Mouse (Mus musculus) left cerebral cortex, postnatal 25 days (tissue): ENCODE data around the gene Ampd1. TPM values are rescaled to one million over a fixed set of nuclear protein-coding genes. Genes with fewer than 3 reads are reported as not detected.

ENCODE experiments used
- DNase-seq, 2 experiments: peaks; one replicate each; pipeline ENCODE4 v3.0.0; 2022; ENCODE audit warnings: low spot score in 2 of 2, mixed read lengths in 1 of 2
- intact Hi-C: fragments of 180-260 bp; cut with DNase I; formaldehyde crosslinking; loops from one replicate; pipeline ENCODE4 v1.15.1; 2025
- total RNA-seq, 2 experiments: library from RNA; stranded (reverse); gene quantifications; 2 replicates each; pipeline ENCODE4 v1.2.3; 2021

Ampd1 gene
- total RNA-seq, result not detected

GRCm38 (mm10) chr3:103073771-103074170, at the start of gene Ampd1:
Gene Ampd1 (plus strand): TSS chr3:103074014.
- intact Hi-C loops, result no loop called here
- no peak for DNase-seq

GRCm38 (mm10) chr3:103026174-103026573, 47.6 kb upstream of the Ampd1 start:
- no peak for DNase-seq

GRCm38 (mm10) chr3:103040285-103040684, 33.5 kb upstream of the Ampd1 start:
- no peak for DNase-seq
- intact Hi-C loops, result no loop called here

More at GRCm38 (mm10) chr3:103026174-103026573, 47.6 kb upstream of the Ampd1 start:
- intact Hi-C loops, result no loop called here

GRCm38 (mm10) chr3:103040861-103041379, 32.9 kb upstream of the Ampd1 start:
- no peak for DNase-seq

GRCm38 (mm10) chr3:103056016-103056595, 17.7 kb upstream of the Ampd1 start:
- intact Hi-C loops, result loop anchor here (10.0 kb wide), 1 partner anchor 319 kb away; no protein-coding TSS in a partner anchor
- no peak for DNase-seq

More at GRCm38 (mm10) chr3:103040861-103041379, 32.9 kb upstream of the Ampd1 start:
- intact Hi-C loops, result no loop called here

GRCm38 (mm10) chr3:103057752-103058151, 16.1 kb upstream of the Ampd1 start:
- DNase-seq, result no peak
- intact Hi-C loops, result loop anchor here (2.0 to 10.0 kb wide), 2 partner anchors 113 to 317 kb away; partner anchors contain the start of gene Bcas2

- peak; percentile 93 to 95 for DNase-seq
- intact Hi-C loops, result loop anchor here (2.0 to 10.0 kb wide), 2 partner anchors 112 to 316 kb away; partner anchors contain the start of gene Bcas2
Observed at GRCm38 (mm10) chr3:103058207-103059157, 15.3 kb upstream of the Ampd1 start, which contains the start of gene Nras. Gene Nras (plus strand): TSS chr3:103058285.

- DNase-seq, result no peak
- intact Hi-C loops, result no loop called here
Observed at GRCm38 (mm10) chr3:103066927-103067326, 6.9 kb upstream of the Ampd1 start.

- DNase-seq, result no peak
- intact Hi-C loops, result no loop called here
Observed at GRCm38 (mm10) chr3:103068971-103069370, 4.8 kb upstream of the Ampd1 start.

GRCm38 (mm10) chr3:103075871-103076270, 2.1 kb downstream of the Ampd1 start:
- intact Hi-C loops, result no loop called here
- no peak for DNase-seq

GRCm38 (mm10) chr3:103076476-103076875, 2.7 kb downstream of the Ampd1 start:
- DNase-seq, result no peak
- intact Hi-C loops, result no loop called here

- DNase-seq, result peak in 1 of 2 experiments; percentile 72
- intact Hi-C loops, result no loop called here
Observed at GRCm38 (mm10) chr3:103079301-103079700, 5.5 kb downstream of the Ampd1 start.

GRCm38 (mm10) chr3:103081051-103081450, 7.2 kb downstream of the Ampd1 start:
- DNase-seq, result no peak

GRCm38 (mm10) chr3:103081861-103082453, 8.1 kb downstream of the Ampd1 start:
- DNase-seq, result no peak
- intact Hi-C loops, result no loop called here

More at GRCm38 (mm10) chr3:103081051-103081450, 7.2 kb downstream of the Ampd1 start:
- intact Hi-C loops, result no loop called here

GRCm38 (mm10) chr3:103082761-103083160, 8.9 kb downstream of the Ampd1 start:
- intact Hi-C loops, result no loop called here

GRCm38 (mm10) chr3:103085986-103086385, 12.2 kb downstream of the Ampd1 start:
- no peak for DNase-seq
- intact Hi-C loops, result no loop called here

More at GRCm38 (mm10) chr3:103082761-103083160, 8.9 kb downstream of the Ampd1 start:
- no peak for DNase-seq

GRCm38 (mm10) chr3:103091753-103092152, 17.9 kb downstream of the Ampd1 start:
- no peak for DNase-seq
- intact Hi-C loops, result no loop called here

GRCm38 (mm10) chr3:103098662-103099061, 24.8 kb downstream of the Ampd1 start:
- no peak for DNase-seq
- intact Hi-C loops, result no loop called here

- DNase-seq, result no peak
- intact Hi-C loops, result no loop called here
Observed at GRCm38 (mm10) chr3:103099667-103100066, 25.9 kb downstream of the Ampd1 start.

- DNase-seq, result no peak
- intact Hi-C loops, result no loop called here
Observed at GRCm38 (mm10) chr3:103100735-103101134, 26.9 kb downstream of the Ampd1 start.
